Mouse (Mus musculus): ENCODE data around the gene Thap11. TPM values are rescaled to one million over a fixed set of nuclear protein-coding genes. Genes with fewer than 3 reads are reported as not detected.

Gene Thap11
- 62.0 and 66.5 TPM in 2 replicates for polyA plus RNA-seq (2014; fragmentation: Nextera tagmentation; extraction: Ambion mirVana)

GRCm38 (mm10) chr8:105854715-105855216, at the start of gene Thap11:
Thap11 (plus strand) TSS chr8:105855132.
- H3K9ac ChIP-seq (ENCODE audit: low read depth, low read length), result peak within 1 kb of the TSS; percentile 81
- H3K36me3 ChIP-seq (ENCODE audit: control insufficient read depth, insufficient read depth, low read length), result peaks cover 3% of the 10 kb centered on the region; the same call in 1 of the 2 replicates
- peak; percentile 85 for ATAC-seq (replicated peaks; ENCODE audit: low FRiP score)
- DNase-seq (ENCODE audit: low spot score), result peak; percentile 99
- peaks cover 47% of the 10 kb centered on the region for H3K4me1 ChIP-seq (replicated peaks; ENCODE audit: control insufficient read depth, insufficient read depth, low read length)
- peak within 1 kb of the TSS; percentile 92 for H3K4me2 ChIP-seq
- H3K9me3 ChIP-seq (ENCODE audit: control insufficient read depth, low read length), result no peaks in the 10 kb centered on the region
- no peaks in the 10 kb centered on the region for H3K27me3 ChIP-seq (replicated peaks; ENCODE audit: control insufficient read depth, insufficient read depth, low read length)
- peak within 1 kb of the TSS; percentile 77 for H3K4me3 ChIP-seq (ENCODE audit: low read depth, low read length)
- under 1% methylated on average over 43 of the region's 43 CpGs for WGBS
- peak within 1 kb of the TSS; percentile 79 for H3K27ac ChIP-seq (ENCODE audit: low read depth, low read length)

GRCm38 (mm10) chr8:105805346-105805745, 49.6 kb upstream of the Thap11 start:
- no peak for ATAC-seq (replicated peaks; ENCODE audit: low FRiP score)
- no peak overlapping the region for H3K4me2 ChIP-seq
- DNase-seq (ENCODE audit: low spot score), result no peak
- WGBS, result 92% methylated on average over 3 of the region's 3 CpGs
- H3K9ac ChIP-seq (ENCODE audit: low read depth, low read length), result no peak overlapping the region
- no peaks in the 10 kb centered on the region for H3K27me3 ChIP-seq (replicated peaks; ENCODE audit: control insufficient read depth, insufficient read depth, low read length)
- no peak overlapping the region for H3K4me3 ChIP-seq (ENCODE audit: low read depth, low read length)
- H3K4me1 ChIP-seq (replicated peaks; ENCODE audit: control insufficient read depth, insufficient read depth, low read length), result peaks cover 18% of the 10 kb centered on the region
- H3K27ac ChIP-seq (ENCODE audit: low read depth, low read length), result peak overlapping the region; percentile 32; the same call in 1 of the 2 replicates
- peaks cover 3% of the 10 kb centered on the region; the same call in 1 of the 2 replicates for H3K36me3 ChIP-seq (ENCODE audit: control insufficient read depth, insufficient read depth, low read length)
- H3K9me3 ChIP-seq (ENCODE audit: control insufficient read depth, low read length), result no peaks in the 10 kb centered on the region

- H3K27me3 ChIP-seq (replicated peaks; ENCODE audit: control insufficient read depth, insufficient read depth, low read length), result no peaks in the 10 kb centered on the region
- no peak for DNase-seq (ENCODE audit: low spot score)
- H3K4me2 ChIP-seq, result no peak overlapping the region
- H3K4me1 ChIP-seq (replicated peaks; ENCODE audit: control insufficient read depth, insufficient read depth, low read length), result peaks cover 19% of the 10 kb centered on the region
- no peak overlapping the region for H3K4me3 ChIP-seq (ENCODE audit: low read depth, low read length)
- no peak overlapping the region for H3K27ac ChIP-seq (ENCODE audit: low read depth, low read length)
- WGBS, result 73% methylated on average over 1 of the region's 1 CpGs
- ATAC-seq (replicated peaks; ENCODE audit: low FRiP score), result no peak
- peaks cover 3% of the 10 kb centered on the region; the same call in 1 of the 2 replicates for H3K36me3 ChIP-seq (ENCODE audit: control insufficient read depth, insufficient read depth, low read length)
- no peak overlapping the region for H3K9ac ChIP-seq (ENCODE audit: low read depth, low read length)
- H3K9me3 ChIP-seq (ENCODE audit: control insufficient read depth, low read length), result no peaks in the 10 kb centered on the region
Observed at GRCm38 (mm10) chr8:105805964-105806363, 49.0 kb upstream of the Thap11 start.

- WGBS, result 81% methylated on average over 5 of the region's 5 CpGs
- no peak for ATAC-seq (replicated peaks; ENCODE audit: low FRiP score)
- no peaks in the 10 kb centered on the region for H3K9me3 ChIP-seq (ENCODE audit: control insufficient read depth, low read length)
- no peak for DNase-seq (ENCODE audit: low spot score)
- peak overlapping the region; percentile 21; the same call in 1 of the 2 replicates for H3K27ac ChIP-seq (ENCODE audit: low read depth, low read length)
- peaks cover 10% of the 10 kb centered on the region; the same call in 1 of the 2 replicates for H3K36me3 ChIP-seq (ENCODE audit: control insufficient read depth, insufficient read depth, low read length)
- H3K4me1 ChIP-seq (replicated peaks; ENCODE audit: control insufficient read depth, insufficient read depth, low read length), result peaks cover 29% of the 10 kb centered on the region
- no peaks in the 10 kb centered on the region for H3K27me3 ChIP-seq (replicated peaks; ENCODE audit: control insufficient read depth, insufficient read depth, low read length)
- H3K9ac ChIP-seq (ENCODE audit: low read depth, low read length), result no peak overlapping the region
- no peak overlapping the region for H3K4me2 ChIP-seq
- H3K4me3 ChIP-seq (ENCODE audit: low read depth, low read length), result no peak overlapping the region
Observed at GRCm38 (mm10) chr8:105807766-105808165, 47.2 kb upstream of the Thap11 start.

GRCm38 (mm10) chr8:105808480-105808879, 46.5 kb upstream of the Thap11 start:
- DNase-seq (ENCODE audit: low spot score) (no peak), ATAC-seq (replicated peaks; ENCODE audit: low FRiP score) (no peak)
- H3K4me3 ChIP-seq (ENCODE audit: low read depth, low read length), result no peak overlapping the region
- no peak overlapping the region for H3K9ac ChIP-seq (ENCODE audit: low read depth, low read length)
- peaks cover 10% of the 10 kb centered on the region; the same call in 1 of the 2 replicates for H3K36me3 ChIP-seq (ENCODE audit: control insufficient read depth, insufficient read depth, low read length)
- H3K9me3 ChIP-seq (ENCODE audit: control insufficient read depth, low read length), result no peaks in the 10 kb centered on the region
- no peak overlapping the region for H3K27ac ChIP-seq (ENCODE audit: low read depth, low read length)
- H3K4me2 ChIP-seq, result no peak overlapping the region
- H3K4me1 ChIP-seq (replicated peaks; ENCODE audit: control insufficient read depth, insufficient read depth, low read length), result peaks cover 36% of the 10 kb centered on the region
- 95% methylated on average over 2 of the region's 2 CpGs for WGBS
- no peaks in the 10 kb centered on the region for H3K27me3 ChIP-seq (replicated peaks; ENCODE audit: control insufficient read depth, insufficient read depth, low read length)

GRCm38 (mm10) chr8:105810245-105810786, 44.6 kb upstream of the Thap11 start:
- Histone ChIP-seq H3K9ac (ENCODE audit: low read depth, low read length) (peak overlapping the region; percentile 40; the same call in 1 of the 2 replicates), H3K4me2 (peak overlapping the region; percentile 29), H3K4me3 (ENCODE audit: low read depth, low read length) (no peak overlapping the region), H3K36me3 (ENCODE audit: control insufficient read depth, insufficient read depth, low read length) (peaks cover 6% of the 10 kb centered on the region; the same call in 1 of the 2 replicates), H3K9me3 (ENCODE audit: control insufficient read depth, low read length) (no peaks in the 10 kb centered on the region), H3K27ac (ENCODE audit: low read depth, low read length) (peak overlapping the region; percentile 52), H3K4me1 (replicated peaks; ENCODE audit: control insufficient read depth, insufficient read depth, low read length) (peaks cover 38% of the 10 kb centered on the region), H3K27me3 (replicated peaks; ENCODE audit: control insufficient read depth, insufficient read depth, low read length) (no peaks in the 10 kb centered on the region)
- WGBS, result 61% methylated on average over 6 of the region's 6 CpGs
- ATAC-seq (replicated peaks; ENCODE audit: low FRiP score) (no peak), DNase-seq (ENCODE audit: low spot score) (no peak)

GRCm38 (mm10) chr8:105811061-105811460, 43.9 kb upstream of the Thap11 start:
- Histone ChIP-seq H3K4me3 (ENCODE audit: low read depth, low read length) (no peak overlapping the region), H3K4me2 (no peak overlapping the region; the same call in 1 of the 2 replicates), H3K9me3 (ENCODE audit: control insufficient read depth, low read length) (no peaks in the 10 kb centered on the region), H3K9ac (ENCODE audit: low read depth, low read length) (no peak overlapping the region), H3K27me3 (replicated peaks; ENCODE audit: control insufficient read depth, insufficient read depth, low read length) (no peaks in the 10 kb centered on the region), H3K36me3 (ENCODE audit: control insufficient read depth, insufficient read depth, low read length) (peaks cover 6% of the 10 kb centered on the region; the same call in 1 of the 2 replicates), H3K27ac (ENCODE audit: low read depth, low read length) (peak overlapping the region; percentile 44), H3K4me1 (replicated peaks; ENCODE audit: control insufficient read depth, insufficient read depth, low read length) (peaks cover 38% of the 10 kb centered on the region)
- WGBS, result 65% methylated on average over 10 of the region's 10 CpGs
- DNase-seq (ENCODE audit: low spot score) (no peak), ATAC-seq (replicated peaks; ENCODE audit: low FRiP score) (peak; percentile 55)

GRCm38 (mm10) chr8:105811543-105811942, 43.4 kb upstream of the Thap11 start:
- Histone ChIP-seq H3K36me3 (ENCODE audit: control insufficient read depth, insufficient read depth, low read length) (peaks cover 6% of the 10 kb centered on the region; the same call in 1 of the 2 replicates), H3K9me3 (ENCODE audit: control insufficient read depth, low read length) (no peaks in the 10 kb centered on the region), H3K4me1 (replicated peaks; ENCODE audit: control insufficient read depth, insufficient read depth, low read length) (peaks cover 38% of the 10 kb centered on the region), H3K4me2 (peak overlapping the region; percentile 10; the same call in 1 of the 2 replicates), H3K9ac (ENCODE audit: low read depth, low read length) (peak overlapping the region; percentile 16; the same call in 1 of the 2 replicates), H3K27ac (ENCODE audit: low read depth, low read length) (peak overlapping the region; percentile 44), H3K27me3 (replicated peaks; ENCODE audit: control insufficient read depth, insufficient read depth, low read length) (no peaks in the 10 kb centered on the region), H3K4me3 (ENCODE audit: low read depth, low read length) (no peak overlapping the region)
- WGBS, result 64% methylated on average over 3 of the region's 3 CpGs
- ATAC-seq (replicated peaks; ENCODE audit: low FRiP score) (no peak), DNase-seq (ENCODE audit: low spot score) (no peak)

Data from liver, embryonic 11.5 days (tissue).